Mouse (Mus musculus): ENCODE measurements around the gene Hba-a1.
A peak's percentile ranks its signal among the peaks of the same experiment; 100 is the strongest.
"Not testable (repeated sequence)": the region's sequence is repeated elsewhere in the genome, so short reads cannot be mapped to it uniquely, and the experiment has no call there.

The Hba-a1 gene

DNA sequence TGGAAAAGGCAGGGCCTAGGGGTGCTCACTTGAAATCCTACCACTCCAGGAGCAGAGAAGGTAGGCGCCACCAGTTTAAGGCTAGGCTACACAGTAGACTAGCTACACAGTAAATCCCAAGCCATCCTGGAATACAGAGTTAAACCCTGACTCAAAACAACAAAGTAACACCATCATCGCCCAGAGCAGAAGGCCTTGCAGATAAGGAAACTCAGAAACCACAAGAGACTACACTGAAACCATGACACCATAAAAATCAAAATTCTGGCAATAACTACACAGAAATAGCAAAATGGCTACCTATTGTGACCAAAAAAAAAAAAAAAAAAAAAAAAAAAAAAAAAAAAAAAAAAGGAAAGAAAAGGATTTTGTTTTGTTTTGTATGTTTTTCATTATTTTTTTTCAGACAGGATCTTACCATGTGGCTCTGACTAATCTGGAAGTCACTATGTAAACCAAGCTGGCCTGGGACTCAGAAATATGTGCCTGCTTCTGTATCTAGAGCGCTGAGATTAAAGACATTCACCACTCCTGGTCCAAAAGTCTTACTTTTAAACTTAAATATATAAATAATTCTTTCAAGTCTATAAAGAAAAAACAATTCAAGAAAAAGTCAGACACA, 18.1 kb upstream of the Hba-a1 start:
- DNase-seq: no peak

DNA sequence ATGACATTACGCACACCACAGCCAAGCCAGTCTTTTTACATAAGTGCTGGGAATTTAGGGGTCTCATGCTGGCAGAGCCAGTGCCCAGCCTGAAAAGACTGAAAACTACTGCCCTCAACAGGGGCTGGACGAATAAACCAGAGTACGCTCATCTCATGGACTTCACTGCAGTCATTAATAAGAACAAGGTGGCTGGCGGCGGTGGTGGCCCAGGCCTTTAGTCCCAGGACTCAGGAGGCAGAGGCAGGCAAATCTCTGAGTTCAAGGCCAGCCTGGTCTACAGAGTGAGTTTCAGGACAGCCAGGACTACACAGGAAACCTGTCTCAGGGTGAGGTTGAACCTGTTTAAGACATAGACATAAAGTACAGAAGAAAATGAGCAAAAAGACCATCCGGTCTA, 17.1 kb upstream of the Hba-a1 start:
- DNase-seq: no peak

DNA sequence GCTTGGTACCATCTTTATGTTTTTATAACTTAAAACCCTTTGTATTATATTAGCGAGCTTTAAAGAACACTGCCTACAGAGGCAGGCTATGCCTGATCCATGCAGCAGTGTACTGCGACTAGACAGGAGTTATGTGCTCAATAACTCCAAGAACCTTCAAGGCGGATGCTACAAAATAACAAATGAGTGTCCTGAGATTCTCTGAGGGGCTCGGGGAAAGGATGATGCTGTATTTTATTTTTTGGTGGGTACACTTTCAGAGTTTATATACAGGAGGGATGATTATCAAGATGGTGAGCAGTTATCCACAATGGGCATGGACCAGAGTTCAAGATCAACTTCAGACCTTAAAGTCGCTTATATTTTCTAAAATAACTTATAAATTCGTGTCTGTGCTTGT, 16.5 kb upstream of the Hba-a1 start:
- DNase-seq: no peak

DNA sequence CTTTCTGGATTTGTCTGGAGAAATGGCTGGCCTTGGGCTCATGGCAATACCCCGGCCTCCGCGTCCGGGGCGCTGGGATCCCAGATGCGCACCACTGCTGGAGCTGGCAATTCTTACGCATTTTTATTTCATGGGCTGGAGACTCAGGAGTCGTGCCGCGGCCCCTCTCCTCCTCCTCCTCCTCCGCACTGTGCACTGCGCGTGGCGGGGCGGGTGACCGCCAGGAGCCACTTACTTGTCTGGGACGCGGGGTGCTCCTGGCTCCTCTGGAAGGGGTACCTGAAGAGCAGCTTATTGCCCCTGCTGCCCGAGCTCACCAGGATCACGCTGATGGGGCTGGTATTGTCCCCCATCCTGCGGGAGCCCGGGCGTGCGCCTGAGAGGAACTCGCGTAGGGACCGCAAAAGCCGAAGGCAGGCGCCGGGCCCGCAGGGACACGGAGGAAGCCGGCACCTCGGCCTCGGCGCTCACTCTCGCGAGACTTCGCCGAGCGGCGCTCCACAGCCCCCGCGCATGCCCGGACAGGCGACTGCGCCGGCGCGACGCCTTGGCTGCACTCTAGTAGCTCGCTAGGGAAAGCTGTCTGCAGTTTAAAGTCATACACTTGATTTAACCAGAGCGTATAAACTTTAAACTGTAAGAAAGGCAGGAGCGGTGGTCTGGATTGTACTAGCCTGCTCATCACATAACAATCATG, 16.0 kb upstream of the Hba-a1 start, which contains the start of gene Nprl3:
TSS of gene Nprl3 (minus strand) at position 520 of the 697 bp plus-strand sequence.
- peak; percentile 97 for DNase-seq

DNA sequence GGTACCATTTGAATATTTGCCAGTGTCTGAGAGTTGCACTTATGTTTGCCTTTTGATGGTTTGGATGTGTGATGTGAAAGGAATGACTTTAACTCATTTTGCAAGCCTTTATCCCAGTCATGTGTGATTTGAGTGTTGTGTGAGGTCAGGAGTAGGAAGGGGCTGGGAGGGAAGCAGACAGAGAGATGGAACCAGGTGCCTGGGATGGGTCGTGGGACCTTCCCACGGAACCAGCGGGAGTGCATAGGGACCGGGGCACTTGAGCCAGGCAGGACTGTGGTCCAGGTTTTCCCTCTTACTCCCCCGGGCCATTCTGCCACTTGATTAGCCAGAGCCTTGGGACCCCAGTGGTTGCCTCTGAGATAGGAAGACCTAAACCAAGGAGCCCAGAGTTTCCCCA, 15.3 kb upstream of the Hba-a1 start:
- no peak for DNase-seq

DNA sequence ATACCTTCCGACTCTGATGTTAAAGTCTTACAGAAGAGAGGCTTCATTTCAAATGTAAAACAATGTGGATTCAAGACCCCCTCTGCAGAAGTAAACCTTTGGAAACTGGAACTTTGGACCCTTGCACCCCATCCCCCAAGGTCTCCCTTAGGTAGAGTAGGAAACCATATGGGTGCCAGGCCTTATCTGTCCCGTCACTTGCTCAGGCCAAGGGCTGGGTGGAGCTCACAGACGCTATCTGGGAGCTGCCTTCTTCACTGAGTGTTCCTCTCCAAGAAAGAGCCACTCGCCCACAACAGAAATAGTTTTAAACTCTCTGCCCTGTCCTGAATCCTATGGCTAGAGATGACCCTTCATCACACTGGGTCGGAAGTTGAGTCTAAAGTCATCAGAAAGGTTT, 14.4 kb upstream of the Hba-a1 start:
- DNase-seq: no peak

DNA sequence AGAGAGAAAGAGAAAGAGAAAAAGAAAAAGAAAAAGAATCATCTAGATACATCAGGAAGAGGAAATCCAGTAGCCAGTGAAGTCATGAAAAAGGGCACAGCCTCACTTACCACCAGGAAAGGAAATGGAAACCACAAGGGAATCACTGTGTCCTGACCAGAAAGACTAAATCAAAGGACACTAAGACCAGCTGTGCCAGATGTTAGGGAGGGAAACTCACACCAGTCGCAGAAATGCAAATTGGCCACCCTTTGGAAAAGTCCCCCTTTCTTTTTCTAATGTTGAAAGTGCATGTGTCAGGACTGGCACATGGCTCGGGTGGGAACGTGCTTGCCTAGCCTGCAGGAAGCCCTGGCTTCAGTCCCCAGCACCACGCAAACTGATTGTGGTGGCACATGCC, 12.1 kb upstream of the Hba-a1 start:
- DNase-seq: no peak

DNA sequence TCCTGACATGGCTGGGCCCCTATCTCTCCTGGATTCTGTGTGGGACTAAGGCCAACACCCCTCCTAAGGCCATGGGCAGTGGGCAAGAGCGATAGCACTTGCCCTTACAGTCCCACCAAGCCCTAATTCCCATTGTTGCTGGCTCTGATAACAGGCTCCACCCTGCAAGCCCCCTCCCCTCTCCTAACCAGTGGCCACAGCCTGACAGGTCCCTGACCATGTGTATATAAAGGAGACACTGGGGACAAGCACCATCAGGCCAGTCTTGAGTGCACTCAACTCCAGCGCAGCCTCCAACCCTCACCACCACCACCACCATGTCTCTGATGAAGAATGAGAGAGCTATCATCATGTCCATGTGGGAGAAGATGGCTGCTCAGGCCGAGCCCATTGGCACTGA, 7.0 kb upstream of the Hba-a1 start, which contains the start of gene Hba-x:
TSS of gene Hba-x (plus strand) at position 54 of the 400 bp plus-strand sequence.
- DNase-seq: no peak

DNA sequence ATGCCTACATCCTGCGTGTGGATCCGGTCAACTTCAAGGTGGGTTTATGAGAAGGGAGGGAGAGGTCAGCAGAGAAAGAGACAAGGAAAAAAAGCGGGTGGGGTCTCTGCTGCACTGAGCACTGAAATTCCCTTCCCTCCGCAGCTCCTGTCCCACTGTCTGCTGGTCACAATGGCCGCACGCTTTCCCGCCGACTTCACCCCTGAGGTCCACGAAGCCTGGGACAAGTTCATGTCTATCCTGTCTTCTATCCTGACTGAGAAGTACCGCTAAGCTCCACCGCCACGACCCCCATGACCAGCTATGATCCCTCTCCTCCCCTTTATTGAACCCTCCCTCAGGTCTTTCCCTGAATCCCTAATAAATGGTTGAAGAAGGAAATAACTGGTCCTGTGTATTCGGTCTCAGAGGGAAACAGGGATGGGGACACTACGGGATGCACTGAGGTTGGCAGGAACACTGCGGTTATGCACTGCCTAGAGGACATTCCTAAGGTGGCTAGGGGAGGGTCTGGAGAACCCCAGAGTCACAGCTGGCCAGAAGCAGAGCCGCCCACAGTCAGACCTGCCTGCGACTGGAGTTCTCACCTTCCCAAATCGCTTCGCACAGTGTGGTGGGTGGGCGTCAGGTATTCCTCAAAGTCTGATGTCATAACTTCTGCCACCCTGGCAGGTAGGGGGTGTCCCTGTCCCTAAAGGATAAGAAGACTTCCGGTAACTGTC, 5.4 kb upstream of the Hba-a1 start:
- DNase-seq: no peak

DNA sequence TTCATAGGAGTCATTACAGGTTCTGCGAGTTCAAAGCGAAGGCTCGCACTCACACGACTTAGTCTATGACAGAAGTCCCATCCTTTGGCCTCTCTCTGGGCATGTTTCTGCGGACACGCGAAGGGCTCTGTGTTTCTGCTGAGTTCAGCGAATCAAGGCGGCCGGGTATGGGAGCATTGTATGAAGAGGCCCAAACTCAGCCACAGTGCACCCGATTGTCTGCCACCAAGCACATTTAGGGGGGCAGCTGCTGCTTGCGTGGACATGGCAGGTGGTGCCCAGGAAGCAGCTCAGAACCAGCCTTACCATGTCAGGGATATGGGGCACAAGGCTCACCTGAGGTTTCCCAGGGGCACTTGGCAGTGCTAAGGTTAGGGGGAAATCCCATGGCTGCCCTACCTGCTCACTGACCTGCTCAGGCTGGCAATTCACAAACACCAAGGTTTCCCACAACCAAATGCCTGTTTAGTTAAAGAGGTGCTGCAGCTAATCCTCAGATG, 4.8 kb upstream of the Hba-a1 start:
- no peak for DNase-seq

DNA sequence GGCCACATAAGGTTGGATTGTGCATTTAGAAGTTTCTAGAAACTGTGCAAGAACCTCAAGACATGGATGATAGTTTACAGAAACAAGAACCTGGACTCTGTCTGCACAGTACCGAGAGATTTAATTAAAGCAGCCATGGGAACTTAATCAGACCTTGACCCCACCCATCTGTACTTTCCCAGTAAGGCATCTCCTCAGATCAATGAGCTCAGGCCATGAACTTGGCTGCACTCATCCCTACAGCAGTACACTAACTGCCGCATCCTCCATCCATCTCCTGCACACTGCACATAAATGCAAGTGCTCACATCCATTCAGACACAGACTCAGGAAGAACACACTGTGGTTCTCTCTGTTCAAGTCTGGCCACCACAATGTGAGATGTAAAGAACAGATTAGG, 2.7 kb upstream of the Hba-a1 start:
- DNase-seq: no peak

DNA sequence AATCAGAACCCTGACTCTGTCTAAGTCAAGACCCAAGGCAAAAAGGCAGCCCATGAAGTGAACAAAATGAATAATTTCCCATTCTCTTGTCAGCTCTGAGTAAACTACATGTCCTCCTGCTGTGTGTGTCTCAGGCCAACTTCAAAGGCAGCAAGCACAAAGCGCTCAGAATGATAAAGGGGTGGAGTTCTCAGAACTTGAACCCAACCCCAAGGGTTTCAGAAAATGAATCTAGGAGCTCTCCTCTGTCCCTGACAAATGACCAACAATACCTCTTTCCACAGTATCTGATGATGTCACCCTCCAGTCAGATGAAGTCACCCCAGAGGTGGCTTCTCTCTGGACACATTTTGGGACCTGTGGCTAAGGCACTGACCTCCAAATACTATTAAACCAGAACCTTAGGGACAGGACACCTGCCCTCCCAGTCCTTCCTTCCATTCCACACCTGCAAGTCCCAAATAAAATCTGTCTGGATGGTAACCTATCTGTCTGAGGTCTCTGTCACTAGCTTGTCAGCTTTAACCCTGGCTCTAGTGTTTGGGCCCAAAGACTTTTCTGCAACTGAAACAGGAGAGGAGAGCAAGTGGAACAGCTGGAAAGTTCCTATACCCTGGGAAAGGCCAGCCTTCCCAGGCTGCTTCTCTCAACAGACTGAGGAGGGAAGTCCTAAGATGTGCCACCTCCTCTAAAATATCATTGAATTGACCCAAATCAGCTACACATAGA, 1.7 kb upstream of the Hba-a1 start:
- no peak for DNase-seq

DNA sequence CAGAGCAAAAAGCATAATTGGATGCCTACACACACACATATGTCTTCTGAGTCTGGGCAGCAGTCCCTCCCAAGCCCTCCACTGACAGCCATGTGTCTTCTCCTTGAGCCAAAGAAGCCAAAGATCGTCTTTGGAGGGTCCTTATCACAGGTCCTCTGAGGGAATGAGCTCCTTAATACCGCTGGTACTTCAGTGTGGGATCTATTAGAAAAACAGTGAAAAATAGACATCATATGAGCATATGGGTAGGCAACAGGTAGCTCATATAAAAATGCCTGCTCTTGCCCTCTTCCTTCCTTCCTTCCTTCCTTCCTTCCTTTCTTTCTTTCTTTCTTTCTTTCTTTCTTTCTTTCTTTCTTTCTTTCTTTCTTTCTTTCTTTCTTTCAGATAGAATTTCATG, 1.3 kb downstream of the Hba-a1 start:
- DNase-seq: not testable (repeated sequence)

DNA sequence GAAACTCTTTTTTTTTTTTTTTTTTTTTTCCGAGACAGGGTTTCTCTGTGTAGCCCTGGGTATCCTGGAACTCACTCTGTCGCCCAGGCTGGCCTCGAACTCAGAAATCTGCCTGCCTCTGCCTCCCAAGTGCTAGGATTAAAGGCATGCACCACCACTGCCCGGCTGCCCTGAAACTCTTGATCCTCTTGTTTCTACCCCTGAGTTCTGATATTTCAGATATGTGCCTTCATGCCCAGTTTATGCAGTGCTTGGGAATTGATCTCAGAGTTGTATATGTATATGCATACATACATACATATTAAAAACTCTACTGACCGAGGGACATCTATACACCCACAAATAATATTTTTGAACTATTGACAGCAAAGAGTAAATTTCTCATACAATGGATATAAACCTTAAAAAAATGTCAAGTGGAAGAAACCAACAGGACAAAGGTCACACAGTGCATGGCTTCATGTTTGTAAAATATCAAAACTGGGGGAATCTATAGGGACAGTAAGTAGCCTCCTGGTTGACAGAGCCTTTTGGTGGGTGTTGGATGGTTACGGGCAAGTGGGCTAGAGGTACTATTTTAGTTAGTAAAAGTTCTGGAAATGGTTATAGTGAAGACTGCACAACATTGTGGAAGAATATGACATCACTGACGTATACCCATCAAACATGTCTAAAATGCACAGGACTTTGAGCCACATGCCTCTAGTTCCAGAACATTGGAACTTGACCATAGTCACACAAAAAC, 1.9 kb downstream of the Hba-a1 start:
- DNase-seq: no peak

DNA sequence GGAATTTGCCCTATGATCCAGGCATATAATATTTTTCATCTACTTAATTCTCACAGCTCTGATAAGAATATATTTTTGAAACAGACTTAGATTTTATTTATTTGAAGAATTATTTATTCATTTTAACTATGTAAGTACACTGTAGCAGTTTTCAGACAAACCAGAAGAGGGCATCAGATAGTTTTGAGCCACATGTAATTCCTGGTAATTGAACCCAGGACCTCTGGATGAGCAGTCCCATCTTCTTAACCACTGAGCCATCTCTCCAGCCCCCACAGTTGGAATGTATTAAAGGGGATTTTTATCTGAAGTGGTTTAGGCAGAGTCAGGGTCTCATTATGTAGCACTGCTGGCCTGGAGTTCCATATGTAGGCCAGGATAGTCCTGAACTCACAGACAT, 2.6 kb downstream of the Hba-a1 start:
- DNase-seq: not testable (repeated sequence)

DNA sequence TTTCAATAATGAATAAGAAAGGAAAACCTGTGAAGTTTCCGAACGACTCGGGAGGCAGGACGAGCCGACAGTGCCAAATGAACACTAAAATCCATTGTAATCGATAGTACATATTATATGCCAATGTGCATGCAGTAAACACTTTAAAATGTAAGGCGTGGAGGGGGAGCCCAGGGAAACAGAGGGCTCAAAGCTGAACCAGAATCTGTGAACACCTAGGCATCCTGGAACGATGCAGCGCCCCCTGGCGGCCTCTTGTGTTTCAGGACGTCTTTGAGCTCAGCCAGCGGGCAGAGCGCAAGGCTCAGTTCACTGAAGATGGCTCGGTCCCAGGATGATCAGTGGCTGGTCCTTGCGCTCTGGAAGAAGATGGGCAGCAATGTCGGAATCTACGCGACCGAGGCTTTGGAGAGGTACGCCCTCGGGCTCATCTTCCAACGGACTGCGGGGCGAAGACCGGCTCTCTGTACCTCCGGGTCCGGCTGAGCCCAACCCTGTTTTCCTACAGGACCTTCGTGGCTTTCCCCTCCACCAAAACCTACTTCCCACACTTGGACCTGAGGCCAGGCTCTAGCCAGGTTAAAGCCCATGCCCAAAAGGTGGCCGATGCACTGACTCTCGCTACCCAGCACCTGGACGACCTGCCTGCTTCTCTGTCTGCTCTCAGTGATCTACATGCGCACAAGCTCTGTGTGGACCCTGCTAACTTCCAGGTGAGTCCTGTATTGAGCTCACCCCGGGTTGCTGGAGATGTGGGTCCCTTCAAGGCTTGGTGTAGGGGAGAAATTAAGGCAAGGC, 3.6 kb downstream of the Hba-a1 start, which contains the start of gene Hbq1b:
TSS of gene Hbq1b (plus strand) at position 271 of the 798 bp plus-strand sequence.
- DNase-seq: peak; percentile 73

DNA sequence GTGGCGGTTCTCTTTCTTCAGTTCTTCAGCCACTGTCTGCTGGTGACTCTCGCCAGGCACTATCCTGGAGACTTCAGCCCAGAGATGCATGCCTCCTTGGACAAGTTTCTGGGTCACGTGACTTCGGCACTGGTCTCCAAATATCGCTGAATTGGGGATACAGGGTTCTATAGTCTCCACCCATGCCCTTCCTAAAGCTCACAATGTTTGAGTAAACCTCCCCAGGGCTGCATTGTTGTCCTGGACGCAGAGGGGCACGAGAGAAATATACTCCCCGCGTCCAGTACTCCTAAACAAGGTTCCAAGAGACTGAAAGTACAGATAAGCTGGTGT, 4.1 kb downstream of the Hba-a1 start:
- DNase-seq: no peak

DNA sequence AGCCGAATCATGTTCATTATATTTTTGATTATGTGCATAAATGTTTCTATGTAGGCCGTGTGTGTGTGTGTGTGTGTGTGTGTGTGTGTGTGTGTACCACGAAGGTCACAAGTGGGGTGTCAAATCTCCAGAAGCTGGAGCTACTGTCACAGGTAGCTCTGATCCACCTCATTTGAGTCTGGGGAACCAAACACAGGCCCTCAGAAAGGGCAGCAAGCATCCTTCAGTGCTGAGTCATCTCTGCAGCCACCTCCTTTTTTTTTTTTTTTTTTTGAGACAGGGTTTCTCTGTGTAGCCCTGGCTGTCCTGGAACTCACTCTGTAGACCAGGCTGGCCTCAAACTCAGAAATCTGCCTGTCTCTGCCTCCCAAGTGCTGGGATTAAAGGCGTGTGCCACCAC, 9.5 kb downstream of the Hba-a1 start:
- not testable (repeated sequence) for DNase-seq

DNA sequence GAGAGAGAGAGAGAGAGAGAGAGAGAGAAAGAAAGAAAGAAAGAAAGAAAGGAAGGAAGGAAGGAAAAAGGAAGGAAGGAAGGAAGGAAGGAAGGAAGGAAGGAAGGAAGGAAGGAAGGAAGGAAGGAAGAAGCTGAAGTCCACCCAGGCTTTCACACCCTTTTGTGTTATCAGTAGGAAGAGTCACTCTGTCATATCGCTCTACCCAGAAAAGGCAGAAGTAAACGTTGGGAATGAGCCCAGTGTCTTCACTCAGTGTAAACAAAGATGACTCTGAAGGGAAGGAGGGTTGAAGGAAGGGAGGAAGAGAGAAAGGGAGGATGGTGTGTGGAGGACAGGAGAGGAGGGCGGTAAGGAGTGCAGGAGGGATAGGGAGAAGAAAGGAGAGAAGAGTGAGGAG, 10.2 kb downstream of the Hba-a1 start:
- not testable (repeated sequence) for DNase-seq

DNA sequence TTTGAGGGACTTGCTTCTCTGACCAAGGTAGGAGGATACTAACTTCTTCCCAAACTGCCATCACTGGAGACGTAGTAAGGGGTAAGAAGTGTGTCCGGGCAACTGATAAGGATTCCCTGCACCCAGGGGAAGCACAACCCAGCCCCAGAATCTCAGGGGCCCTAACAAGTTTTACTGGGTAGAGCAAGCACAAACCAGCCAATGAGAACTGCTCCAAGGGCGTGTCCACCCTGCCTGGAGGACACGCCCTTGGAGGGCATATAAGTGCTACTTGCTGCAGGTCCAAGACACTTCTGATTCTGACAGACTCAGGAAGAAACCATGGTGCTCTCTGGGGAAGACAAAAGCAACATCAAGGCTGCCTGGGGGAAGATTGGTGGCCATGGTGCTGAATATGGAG, 12.9 kb downstream of the Hba-a1 start, which contains the start of gene Hba-a2:
TSS of gene Hba-a2 (plus strand) at position 287 of the 400 bp plus-strand sequence.
- not testable (repeated sequence) for DNase-seq

DNA sequence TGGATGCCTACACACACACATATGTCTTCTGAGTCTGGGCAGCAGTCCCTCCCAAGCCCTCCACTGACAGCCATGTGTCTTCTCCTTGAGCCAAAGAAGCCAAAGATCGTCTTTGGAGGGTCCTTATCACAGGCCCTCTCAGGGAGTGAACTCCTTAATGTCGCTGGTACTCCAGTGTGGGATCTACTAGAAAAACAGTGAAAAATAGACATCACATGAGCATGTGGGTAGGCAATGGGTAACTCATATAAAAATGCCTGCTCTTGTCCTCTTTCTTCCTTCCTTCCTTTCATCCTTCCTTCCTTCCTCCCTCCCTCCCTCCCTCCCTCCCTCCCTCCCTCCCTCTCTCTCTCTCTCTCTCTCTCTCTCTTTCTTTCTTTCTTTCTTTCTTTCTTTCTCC, 14.1 kb downstream of the Hba-a1 start:
- DNase-seq: not testable (repeated sequence)

Data from right cerebral cortex, postnatal 25 days (tissue).